Mouse (Mus musculus) T-helper 2 cell (primary cell): Measurements from ENCODE around the gene Gm42715.
"Not testable (repeated sequence)": the region's sequence is repeated elsewhere in the genome, so short reads cannot be mapped to it uniquely, and the experiment has no call there.

Experiments
- in situ Hi-C: fragments of 300-600 bp; cut with MboI, MseI; formaldehyde crosslinking; loops from one replicate; pipeline ENCODE4 v1.15.1; 2025; ENCODE audit warnings: high pct_unique_total_duplicates

Gene Gm42715

GRCm38 (mm10) chr7:127497382-127497781 lies 22.0 kb upstream of the Gm42715 start:
- in situ Hi-C loops: no loop called here

DNA sequence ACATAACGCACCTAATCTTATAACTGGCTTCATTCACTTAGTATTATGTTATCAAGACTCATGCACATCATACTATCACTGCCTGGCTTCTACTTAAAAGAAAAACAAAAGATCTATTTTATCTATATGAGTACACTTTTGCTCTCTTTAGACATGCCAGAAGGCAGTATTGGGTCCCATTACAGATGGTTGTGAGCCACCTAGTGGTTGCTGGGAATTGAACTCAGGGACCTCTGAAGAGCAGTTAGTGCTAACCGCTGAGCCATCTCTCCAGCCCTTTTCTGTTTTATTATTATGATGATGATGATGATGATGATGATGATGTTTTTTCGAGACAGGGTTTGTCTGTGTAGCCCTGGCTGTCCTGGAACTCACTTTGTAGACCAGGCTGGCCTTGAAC lies 21.0 kb upstream of the Gm42715 start:
- in situ Hi-C loops: no loop called here

GRCm38 (mm10) chr7:127508291-127508690 lies 11.1 kb upstream of the Gm42715 start:
- in situ Hi-C loops: no loop called here

- in situ Hi-C loops: not testable (repeated sequence)
Observed at GRCm38 (mm10) chr7:127509830-127510229, 9.6 kb upstream of the Gm42715 start.

GRCm38 (mm10) chr7:127511241-127511640 lies 8.1 kb upstream of the Gm42715 start:
- in situ Hi-C loops: no loop called here

GRCm38 (mm10) chr7:127511808-127512230 lies 7.6 kb upstream of the Gm42715 start, which contains the start of gene Srcap:
Gene Srcap, plus strand, starts transcription at chr7:127511983.
- in situ Hi-C loops: no loop called here

- in situ Hi-C loops: no loop called here
Observed at GRCm38 (mm10) chr7:127512231-127513015, 7.0 kb upstream of the Gm42715 start.

GRCm38 (mm10) chr7:127513016-127513390 lies 6.4 kb upstream of the Gm42715 start:
- in situ Hi-C loops: no loop called here

GRCm38 (mm10) chr7:127513781-127514180 lies 5.6 kb upstream of the Gm42715 start:
- in situ Hi-C loops: no loop called here

DNA sequence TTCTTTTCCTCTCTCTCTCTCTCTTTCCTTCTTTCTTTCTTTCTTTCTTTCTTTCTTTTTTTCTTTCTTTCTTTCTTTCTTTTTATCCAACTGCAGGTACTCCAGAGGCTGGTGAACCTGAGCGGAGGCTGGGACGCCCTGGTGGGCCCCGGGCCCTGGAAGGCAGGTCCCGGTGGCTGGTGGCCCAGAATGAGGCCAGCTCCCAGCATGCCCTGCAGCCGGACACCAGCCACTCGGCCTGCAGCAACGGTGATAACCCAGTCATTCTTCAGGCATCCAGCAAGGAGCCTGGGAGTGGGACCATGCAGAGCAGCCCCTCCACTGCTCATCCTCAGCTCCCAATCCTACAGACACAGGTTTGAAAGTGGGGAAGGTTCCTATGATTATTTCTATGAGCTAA lies 3.5 kb upstream of the Gm42715 start:
- in situ Hi-C loops: no loop called here

DNA sequence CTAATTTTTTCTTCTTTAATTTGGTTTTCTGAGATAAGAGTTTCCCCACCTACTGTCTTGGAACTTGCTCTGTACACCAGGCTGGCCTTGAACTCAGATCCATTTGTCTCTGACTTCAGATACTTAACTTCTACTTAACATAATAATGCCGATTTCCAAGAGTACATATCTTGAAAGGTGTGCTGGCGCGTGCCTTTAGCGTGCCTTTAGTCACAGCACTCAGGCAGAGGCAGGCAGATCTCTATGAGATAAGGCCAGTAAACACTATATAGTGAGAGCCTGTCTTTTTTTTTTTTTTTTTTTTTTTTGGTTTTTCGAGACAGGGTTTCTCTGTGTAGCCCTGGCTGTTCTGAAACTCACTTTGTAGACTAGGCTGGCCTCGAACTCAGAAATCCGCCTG lies 3.0 kb upstream of the Gm42715 start:
- in situ Hi-C loops: no loop called here

DNA sequence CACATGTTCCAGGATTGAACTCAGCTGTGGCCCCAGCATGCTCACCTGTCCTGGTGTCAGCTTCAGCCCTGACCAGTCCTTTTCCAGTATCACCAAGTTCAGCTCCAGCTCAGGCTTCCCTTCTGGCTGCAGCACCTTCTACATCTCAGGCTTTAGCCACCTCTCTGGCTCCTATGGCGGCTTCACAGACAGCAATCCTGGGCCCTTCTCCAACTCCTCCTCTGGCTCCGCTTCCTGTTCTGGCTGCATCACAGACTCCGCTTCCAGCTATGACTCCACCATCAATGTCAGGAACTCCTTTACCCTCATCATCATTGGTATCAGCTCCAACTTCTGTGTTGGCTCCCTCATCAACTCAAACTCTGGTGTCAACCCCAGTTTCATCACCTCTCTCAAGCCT lies 22.3 kb downstream of the Gm42715 start:
- in situ Hi-C loops: loop anchor here (25.0 kb wide), 1 partner anchor 229 kb away; no protein-coding TSS in a partner anchor

DNA sequence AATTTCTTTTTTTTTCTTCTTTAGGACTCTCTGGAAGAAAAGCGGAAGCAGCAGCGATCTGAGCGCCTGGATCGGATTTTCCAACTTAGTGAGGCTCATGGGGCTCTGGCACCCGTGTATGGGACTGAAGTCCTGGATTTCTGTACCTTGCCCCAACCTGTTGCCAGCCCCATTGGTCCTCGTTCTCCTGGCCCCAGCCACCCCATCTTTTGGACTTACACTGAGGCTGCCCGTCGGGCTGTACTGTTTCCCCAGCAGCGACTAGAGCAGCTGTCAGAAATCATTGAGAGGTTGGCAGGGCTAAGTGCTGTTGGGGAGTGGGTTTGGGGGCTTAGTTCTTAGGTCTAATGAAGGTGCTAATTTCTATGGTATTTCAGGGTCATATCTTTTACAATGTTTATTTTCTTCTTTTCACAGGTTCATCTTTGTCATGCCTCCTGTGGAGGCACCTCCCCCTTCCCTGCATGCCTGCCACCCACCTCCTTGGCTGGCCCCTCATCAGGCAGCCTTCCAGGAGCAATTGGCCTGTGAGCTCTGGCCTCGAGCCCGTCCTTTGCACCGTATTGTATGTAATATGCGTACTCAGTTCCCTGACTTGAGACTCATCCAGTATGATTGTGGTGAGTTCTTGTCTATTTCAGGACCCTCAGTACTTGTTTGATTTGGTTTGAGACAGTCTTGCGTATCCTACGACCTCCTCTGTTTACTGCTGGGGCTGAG lies 29.9 kb downstream of the Gm42715 start:
- in situ Hi-C loops: loop anchor here (25.0 kb wide), 1 partner anchor 237 kb away; no protein-coding TSS in a partner anchor

- in situ Hi-C loops: loop anchor here (10.0 kb wide), 1 partner anchor 997 kb away; no protein-coding TSS in a partner anchor
Observed at GRCm38 (mm10) chr7:127551558-127551957, 32.2 kb downstream of the Gm42715 start.

- in situ Hi-C loops: no loop called here
Observed at GRCm38 (mm10) chr7:127560580-127560979, 41.2 kb downstream of the Gm42715 start.

DNA sequence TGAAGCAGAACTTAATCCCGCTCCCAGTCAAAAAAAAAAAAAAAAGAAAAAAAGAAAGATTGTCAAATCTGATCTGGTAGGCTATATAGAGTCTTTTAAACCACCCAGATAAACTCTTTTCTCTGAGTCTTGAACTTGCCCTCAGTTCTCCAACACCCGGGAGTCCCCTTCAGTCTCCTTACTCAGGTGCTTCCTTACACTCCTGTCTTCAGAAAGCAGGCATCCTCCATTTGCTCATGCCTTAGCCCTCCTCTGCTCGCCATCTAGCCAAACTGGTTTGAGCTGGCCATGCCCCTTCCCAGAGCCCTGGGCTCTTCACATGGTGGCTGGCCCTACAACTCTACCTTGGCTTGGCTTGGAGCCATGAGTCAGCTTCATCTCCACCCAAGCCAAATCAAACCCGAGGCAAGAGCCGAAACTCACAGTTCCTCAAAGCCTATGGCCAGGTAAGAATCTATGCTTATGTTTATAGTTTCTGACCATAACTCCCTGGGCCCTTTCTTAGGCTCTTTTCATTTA lies 42.0 kb downstream of the Gm42715 start, which contains the start of gene Tmem265:
TSS of gene Tmem265 (plus strand) at position 51 of the 519 bp plus-strand sequence.
- in situ Hi-C loops: no loop called here

DNA sequence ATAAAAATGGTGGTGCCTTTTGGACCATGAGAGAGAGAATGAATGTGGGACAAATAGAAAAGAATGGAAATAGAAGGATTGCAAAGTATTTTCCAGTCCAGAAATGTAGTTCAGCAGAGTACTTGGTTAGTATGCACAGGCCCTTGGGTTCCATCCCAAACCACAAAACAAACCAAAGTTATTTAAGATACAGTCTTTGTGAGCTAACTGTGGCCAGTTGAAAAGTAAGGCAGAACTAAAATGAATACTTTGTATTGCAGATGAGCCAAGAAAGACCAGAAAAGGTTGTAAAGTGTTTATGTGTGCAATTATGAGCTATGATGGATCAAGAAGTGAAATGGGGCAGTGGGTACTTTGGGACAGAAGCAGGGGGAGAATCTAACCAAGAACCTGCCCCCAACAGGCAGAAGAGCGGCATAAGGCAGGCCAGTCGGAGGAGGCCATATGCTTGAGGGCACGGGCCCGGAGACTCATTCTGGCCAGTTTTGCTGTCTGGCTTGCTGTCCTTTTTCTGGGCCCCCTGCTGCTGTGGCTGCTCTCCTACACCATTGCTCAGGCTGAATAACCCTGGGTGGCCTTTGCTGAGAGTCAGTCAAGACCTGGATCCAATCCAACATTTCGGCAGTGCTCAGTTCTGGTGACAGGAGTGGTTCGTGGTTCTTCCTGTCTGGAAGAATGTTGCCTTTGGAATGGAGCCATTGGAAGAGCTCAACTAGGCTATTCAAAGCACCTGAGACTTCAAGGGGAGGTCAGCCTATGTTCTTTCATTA lies 45.2 kb downstream of the Gm42715 start:
- in situ Hi-C loops: no loop called here

DNA sequence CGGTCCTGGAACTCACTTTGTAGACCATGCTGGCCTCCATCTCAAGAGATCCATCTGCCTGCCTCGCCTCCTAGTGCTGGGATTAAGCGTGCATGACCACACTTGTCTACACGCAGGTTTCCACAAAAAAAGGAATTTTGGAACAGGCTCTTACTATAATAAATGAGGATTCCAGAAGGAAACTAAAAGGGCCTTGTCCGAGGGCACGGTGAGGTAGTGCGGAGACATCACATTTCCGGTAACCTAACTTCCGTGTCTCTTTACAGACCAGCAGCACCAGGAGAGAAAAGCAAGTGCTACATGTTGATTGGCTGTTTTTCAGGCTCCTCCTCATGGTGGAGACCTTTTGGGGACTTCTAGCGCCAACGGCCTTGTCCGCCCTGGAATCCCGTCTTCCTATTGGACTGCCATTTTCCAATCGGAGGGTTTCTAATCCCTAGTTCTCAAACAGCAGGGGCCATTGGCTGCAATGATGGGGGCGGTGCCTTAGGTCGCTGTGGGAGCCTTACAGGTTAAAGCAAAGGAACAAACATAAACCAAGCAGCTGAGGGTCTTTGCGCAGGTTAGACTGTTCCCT lies 53.6 kb downstream of the Gm42715 start, which contains the start of gene Phkg2:
TSS of gene Phkg2 (plus strand) at position 446 of the 577 bp plus-strand sequence.
- in situ Hi-C loops: no loop called here

DNA sequence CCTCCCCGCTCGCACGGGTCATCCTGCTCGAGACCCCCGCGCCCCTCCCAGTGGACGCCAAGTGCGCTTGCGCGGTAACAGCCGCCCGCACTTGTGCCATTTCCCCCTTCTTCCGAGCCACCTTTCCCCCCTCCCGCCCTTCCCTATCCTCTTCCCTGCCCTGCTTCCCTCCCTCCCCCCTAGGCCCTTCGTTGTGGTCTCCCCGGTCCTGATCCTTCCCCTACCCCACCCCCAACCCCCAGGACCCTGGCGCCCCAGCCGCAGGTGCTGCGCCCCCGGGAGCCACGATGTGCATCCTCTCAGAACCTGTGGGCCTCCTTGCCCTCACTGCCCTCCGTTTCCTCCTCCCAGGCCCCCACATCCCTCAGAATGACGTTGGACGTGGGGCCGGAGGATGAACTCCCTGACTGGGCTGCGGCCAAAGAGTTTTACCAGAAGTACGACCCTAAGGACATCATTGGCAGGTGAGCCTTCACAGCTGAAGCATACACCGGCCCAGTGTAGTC lies 54.2 kb downstream of the Gm42715 start:
- in situ Hi-C loops: no loop called here

DNA sequence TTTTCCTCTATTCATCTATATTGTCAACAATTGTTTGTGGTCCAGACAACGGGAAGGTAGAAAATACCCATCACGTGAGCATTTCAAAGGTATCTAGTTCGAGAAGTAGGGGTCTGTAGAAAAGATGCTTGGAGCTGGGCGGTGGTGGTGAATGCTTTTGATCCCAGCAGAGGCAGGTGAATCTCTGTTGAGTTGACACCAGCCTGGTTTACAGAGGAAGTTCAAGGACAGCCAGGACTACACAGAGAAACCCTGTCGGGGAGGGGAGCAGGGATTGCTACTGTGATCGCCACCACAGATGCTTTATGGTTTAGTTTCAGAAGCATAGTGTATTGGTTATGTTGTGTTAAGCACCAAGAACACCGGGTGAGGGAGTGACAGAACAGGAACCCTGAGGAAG lies 54.7 kb downstream of the Gm42715 start:
- in situ Hi-C loops: no loop called here

DNA sequence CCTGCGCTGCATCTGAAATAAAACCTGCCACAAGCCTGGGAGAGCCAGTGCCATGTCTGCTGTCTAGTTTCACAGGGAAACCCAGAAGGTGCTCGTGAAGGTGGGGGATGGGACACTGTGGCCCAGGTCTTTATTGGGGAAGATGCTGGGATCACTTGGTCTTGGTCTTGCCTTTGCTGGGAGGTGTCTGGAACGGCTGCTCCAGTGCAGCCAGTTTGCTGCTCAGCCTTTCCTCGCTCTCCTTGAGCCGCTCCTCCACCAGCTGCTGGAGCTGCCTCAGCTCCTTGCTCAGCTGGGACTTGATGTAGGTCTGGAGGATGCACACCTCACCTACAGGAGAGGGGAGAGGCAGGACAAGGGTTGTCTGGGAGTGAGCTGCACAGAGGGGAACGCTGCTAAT lies 63.9 kb downstream of the Gm42715 start:
- in situ Hi-C loops: no loop called here
